Mouse (Mus musculus) limb, embryonic 10.5 days (tissue): ENCODE results near the gene Kbtbd12. TPM values are rescaled to one million over a fixed set of nuclear protein-coding genes. Genes with fewer than 3 reads are reported as not detected.

Source experiments
- DNase-seq: peaks from one replicate; pipeline ENCODE4 v3.0.0-alpha.2; 2017; ENCODE audit warnings: low spot score
- H3K27ac ChIP-seq: fragments of 300-500 bp; sonication (generic); 2 replicates; pipeline ENCODE4 v1.5.1; 2016; ENCODE audit warnings: mild to moderate bottlenecking
- H3K27me3 ChIP-seq: fragments of 300-500 bp; sonication (generic); 2 replicates; pipeline ENCODE4 v1.6.1; 2016; ENCODE audit warnings: low read depth, mild to moderate bottlenecking; ENCODE audit not compliant: poor library complexity, severe bottlenecking
- H3K36me3 ChIP-seq: fragments of 300-500 bp; sonication (generic); 2 replicates; pipeline ENCODE4 v1.6.1; 2016; ENCODE audit warnings: mild to moderate bottlenecking, moderate library complexity
- H3K4me1 ChIP-seq: fragments of 300-500 bp; sonication (generic); 2 replicates; pipeline ENCODE4 v1.6.1; 2016
- H3K4me3 ChIP-seq: fragments of 300-500 bp; sonication (generic); 2 replicates; pipeline ENCODE4 v1.5.1; 2016; ENCODE audit warnings: mild to moderate bottlenecking, moderate library complexity
- H3K9me3 ChIP-seq: fragments of 300-500 bp; sonication (generic); replicated peaks from 2 replicates; pipeline ENCODE4 v1.6.1; 2016; ENCODE audit warnings: mild to moderate bottlenecking
- WGBS: fragments of 180-500 bp; shearing (Covaris S2); methylation state at CpG from one replicate; pipeline ENCODE4 v1.1.7; 2016; 5-methylcytosine and 5-hydroxymethylcytosine counted together
- polyA plus RNA-seq: library from polyadenylated mRNA; unstranded; fragments of >200 nt; fragmentation: Nextera tagmentation; extraction: Ambion mirVana; gene quantifications from 2 replicates; pipeline ENCODE4 v1.2.1, GENCODE M21; 2016

The Kbtbd12 gene
- polyA plus RNA-seq, 1 experiment from 2014 or later: 0.21 TPM

DNA sequence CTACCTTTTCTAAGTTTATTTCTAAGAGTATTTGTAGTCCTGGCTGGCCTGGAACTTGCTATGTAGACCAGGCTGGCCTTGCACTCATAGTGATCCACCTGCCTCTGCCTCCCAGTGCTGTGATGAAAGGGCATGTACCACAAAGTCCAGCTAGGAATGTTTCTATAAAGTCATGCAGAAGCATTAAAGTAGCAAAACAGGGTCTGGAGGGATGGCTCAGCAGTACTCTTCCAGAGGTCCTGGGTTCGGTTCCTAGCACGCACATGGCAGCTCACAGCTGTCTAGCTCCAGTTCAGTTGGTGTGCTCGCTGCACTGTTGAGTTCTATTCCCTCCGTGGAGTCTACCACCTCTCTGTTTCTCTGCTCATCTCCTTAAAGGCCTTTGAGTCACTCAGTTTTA lies 77.6 kb downstream of the Kbtbd12 start:
- no peak for DNase-seq
- H3K27ac ChIP-seq: no peak overlapping the region
- H3K4me1 ChIP-seq: no peaks in the 10 kb centered on the region
- no peaks in the 10 kb centered on the region for H3K9me3 ChIP-seq
- WGBS: 86% methylated on average over 4 of the region's 4 CpGs
- no peak overlapping the region for H3K4me3 ChIP-seq
- peaks cover 16% of the 10 kb centered on the region for H3K27me3 ChIP-seq
- H3K36me3 ChIP-seq: no peaks in the 10 kb centered on the region

DNA sequence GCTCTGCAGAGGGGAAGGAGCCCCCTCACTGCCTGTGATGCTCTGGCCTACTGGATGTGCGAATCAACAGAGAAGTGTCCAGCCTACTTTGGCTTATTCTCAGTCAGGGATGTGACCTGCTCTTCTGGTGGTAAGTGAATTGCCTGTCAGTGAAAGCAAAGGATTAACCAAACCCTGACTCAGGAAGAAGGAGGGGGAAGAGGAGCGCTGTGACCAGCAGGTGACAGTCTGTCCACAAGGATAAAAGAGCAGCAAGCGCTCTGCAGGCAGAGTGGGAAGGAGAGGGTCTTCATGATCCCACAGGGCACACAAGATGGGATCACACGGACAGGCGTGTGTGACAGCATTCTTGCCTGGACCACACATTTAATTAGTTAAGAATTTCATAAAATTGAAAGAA lies 78.1 kb downstream of the Kbtbd12 start:
- Histone ChIP-seq H3K4me3 (no peak overlapping the region), H3K36me3 (no peaks in the 10 kb centered on the region), H3K4me1 (no peaks in the 10 kb centered on the region), H3K27ac (no peak overlapping the region), H3K9me3 (no peaks in the 10 kb centered on the region), H3K27me3 (peaks cover 12% of the 10 kb centered on the region)
- no peak for DNase-seq
- WGBS: 43% methylated on average over 5 of the region's 5 CpGs

DNA sequence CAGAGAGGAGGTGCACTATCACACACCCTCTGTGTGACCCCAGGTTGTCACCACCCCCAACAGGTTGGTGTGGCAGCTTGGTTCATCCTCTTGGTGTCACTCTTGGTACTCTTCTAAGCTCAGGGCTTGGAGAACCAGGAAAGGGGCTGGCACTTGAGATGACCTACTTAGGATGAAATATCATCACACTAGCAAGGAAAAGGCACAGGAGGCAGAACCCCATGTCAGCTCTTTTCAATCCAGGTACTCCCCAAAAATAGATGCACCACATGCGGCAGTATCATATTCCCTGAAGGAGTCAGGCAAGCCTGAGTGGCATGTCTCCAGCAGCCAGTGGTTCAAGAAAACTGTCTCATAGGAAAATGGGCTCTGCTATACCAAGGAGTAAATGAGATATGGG lies 79.7 kb downstream of the Kbtbd12 start:
- Histone ChIP-seq H3K4me1 (no peaks in the 10 kb centered on the region), H3K27ac (no peak overlapping the region), H3K36me3 (no peaks in the 10 kb centered on the region), H3K27me3 (no peaks in the 10 kb centered on the region), H3K9me3 (no peaks in the 10 kb centered on the region), H3K4me3 (no peak overlapping the region)
- 72% methylated on average over 1 of the region's 1 CpGs for WGBS
- no peak for DNase-seq

DNA sequence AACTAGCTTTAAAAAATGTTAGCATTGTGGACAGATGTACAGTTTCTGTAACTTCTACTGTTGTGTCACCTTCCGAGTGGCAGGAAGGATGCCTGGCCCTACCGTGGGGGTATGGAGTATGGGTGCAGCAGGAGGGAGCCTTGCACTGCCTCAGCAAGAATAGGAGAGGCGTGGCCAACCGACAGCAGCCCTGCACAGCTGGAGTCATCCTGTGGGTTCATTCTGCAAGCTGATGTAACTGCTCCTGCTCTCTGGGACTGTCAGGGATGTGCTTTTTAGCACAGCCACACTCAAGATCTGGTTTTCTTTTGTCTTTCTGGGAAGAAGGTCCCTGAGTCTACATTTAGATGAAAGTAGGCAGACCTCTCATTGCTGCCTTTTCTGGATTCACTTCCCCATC lies 80.2 kb downstream of the Kbtbd12 start:
- Histone ChIP-seq H3K9me3 (no peaks in the 10 kb centered on the region), H3K4me1 (no peaks in the 10 kb centered on the region), H3K36me3 (no peaks in the 10 kb centered on the region), H3K4me3 (no peak overlapping the region), H3K27me3 (no peaks in the 10 kb centered on the region), H3K27ac (no peak overlapping the region)
- WGBS: 23% methylated on average over 4 of the region's 4 CpGs
- DNase-seq: no peak

DNA sequence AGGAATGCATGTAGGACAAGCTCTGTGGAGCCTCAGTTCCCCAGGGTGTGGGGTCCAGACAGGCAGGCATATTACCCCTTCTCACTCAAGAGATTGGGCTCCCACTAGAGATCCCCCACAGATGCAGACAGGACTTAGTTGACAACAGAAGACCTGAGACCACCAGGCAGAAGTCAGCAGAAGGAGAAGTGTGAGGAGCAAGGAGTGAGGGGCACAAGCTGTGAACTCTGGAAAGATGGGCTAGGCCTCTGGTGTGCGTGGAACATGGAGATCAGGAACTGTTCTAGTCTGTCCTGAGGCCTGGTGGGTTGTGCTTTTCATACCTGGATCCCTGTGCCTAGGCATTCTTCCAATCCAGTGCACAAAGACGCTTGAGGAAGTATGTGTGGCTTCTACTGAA lies 87.8 kb downstream of the Kbtbd12 start:
- 94% methylated on average over 2 of the region's 2 CpGs for WGBS
- no peak overlapping the region for H3K27ac ChIP-seq
- DNase-seq: peak; percentile 23
- H3K9me3 ChIP-seq: no peaks in the 10 kb centered on the region
- no peaks in the 10 kb centered on the region for H3K4me1 ChIP-seq
- H3K4me3 ChIP-seq: no peak overlapping the region
- no peaks in the 10 kb centered on the region for H3K36me3 ChIP-seq
- peaks cover 28% of the 10 kb centered on the region for H3K27me3 ChIP-seq

DNA sequence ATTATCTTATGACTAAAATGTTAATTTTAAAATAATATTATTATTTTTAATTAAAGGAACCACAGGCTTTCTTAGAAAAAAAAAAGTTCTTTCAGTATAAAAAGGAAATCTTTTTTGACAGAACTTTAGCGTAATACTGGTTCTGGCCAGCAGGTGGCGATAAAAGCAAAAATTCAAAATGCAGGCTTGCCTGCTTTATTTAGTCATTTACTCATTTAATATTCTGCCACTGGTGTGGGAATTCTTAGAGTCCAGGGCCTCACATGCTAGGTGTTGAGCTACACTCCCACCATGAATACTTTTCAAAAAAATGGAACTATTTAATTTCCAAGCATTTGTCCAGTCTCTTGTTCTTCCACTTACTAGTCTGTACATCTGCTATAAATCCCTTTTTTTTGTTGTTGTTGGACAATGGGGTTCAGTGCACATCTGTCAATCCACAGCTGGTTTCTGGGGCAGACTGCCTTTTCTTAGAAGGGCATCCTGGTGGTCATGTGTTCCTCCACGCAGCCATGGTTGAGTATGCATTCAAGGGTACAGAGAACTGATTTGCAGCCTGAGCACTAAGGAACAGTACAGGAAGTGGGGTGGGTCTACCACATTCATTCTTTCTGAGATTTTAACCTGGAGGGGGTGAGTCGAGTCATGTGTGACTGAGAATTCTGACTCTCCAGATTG lies 88.5 kb downstream of the Kbtbd12 start:
- Histone ChIP-seq H3K36me3 (no peaks in the 10 kb centered on the region), H3K27me3 (peaks cover 34% of the 10 kb centered on the region), H3K9me3 (no peaks in the 10 kb centered on the region), H3K4me1 (no peaks in the 10 kb centered on the region), H3K4me3 (no peak overlapping the region), H3K27ac (no peak overlapping the region)
- DNase-seq: peak; percentile 79
- WGBS: 37% methylated on average over 4 of the region's 4 CpGs

DNA sequence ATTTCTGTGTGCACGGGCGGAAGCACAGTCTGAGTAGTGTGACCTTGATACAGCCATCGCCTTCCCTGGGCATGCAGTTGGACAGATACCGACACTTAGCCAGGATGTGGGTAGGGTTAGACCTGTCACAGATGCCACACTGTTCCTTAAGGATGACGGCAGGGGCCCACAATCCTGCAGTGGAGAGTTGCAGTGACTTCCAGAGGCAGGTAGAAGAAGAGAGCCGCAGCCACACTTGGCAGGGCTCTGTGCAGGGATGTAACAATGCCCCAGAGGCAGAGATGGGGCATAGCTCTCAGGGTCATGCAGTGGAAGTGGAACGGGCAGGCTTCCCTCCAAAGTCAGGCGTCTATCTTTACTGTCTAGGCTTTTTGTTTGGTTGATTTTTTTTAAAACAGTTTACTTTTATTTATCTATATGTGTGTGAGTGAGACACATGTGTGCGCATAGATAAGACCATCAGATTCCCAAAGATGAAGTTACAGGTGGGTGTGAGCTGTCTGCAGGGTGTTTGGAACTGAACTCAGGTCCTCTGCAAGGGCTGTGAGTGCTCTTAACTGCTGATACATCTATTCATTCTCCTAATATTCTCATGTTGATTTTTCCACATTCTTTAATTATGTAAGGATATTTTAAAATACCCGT lies 89.2 kb downstream of the Kbtbd12 start:
- H3K9me3 ChIP-seq: no peaks in the 10 kb centered on the region
- peaks cover 36% of the 10 kb centered on the region for H3K27me3 ChIP-seq
- H3K4me3 ChIP-seq: no peak overlapping the region
- H3K4me1 ChIP-seq: no peaks in the 10 kb centered on the region
- H3K36me3 ChIP-seq: no peaks in the 10 kb centered on the region
- DNase-seq: no peak
- 85% methylated on average over 10 of the region's 10 CpGs for WGBS
- H3K27ac ChIP-seq: no peak overlapping the region

DNA sequence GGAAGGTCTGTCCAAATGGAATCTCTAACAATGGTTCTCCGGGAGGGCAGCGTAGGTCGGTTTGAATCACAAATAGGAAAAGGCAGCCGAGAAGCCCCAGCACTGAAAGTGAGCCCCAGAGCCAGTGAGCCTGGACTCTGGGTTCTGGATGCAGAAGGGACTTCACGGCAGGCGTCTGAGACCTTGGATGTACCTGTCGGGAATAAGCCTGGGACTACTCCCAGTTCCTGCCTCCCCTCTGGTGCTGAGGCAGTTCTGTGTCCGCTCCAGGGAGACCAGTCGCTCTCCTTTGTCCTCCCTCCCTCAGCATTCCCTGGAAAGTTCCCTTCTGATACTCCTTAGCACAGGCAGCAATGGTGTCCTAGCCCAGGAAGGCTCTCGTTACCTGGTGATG lies 92.4 kb downstream of the Kbtbd12 start:
- H3K4me3 ChIP-seq: no peak overlapping the region
- peaks cover 36% of the 10 kb centered on the region for H3K27me3 ChIP-seq
- DNase-seq: peak; percentile 28
- WGBS: 42% methylated on average over 10 of the region's 10 CpGs
- H3K27ac ChIP-seq: no peak overlapping the region
- H3K4me1 ChIP-seq: no peaks in the 10 kb centered on the region
- H3K9me3 ChIP-seq: no peaks in the 10 kb centered on the region
- no peaks in the 10 kb centered on the region for H3K36me3 ChIP-seq

DNA sequence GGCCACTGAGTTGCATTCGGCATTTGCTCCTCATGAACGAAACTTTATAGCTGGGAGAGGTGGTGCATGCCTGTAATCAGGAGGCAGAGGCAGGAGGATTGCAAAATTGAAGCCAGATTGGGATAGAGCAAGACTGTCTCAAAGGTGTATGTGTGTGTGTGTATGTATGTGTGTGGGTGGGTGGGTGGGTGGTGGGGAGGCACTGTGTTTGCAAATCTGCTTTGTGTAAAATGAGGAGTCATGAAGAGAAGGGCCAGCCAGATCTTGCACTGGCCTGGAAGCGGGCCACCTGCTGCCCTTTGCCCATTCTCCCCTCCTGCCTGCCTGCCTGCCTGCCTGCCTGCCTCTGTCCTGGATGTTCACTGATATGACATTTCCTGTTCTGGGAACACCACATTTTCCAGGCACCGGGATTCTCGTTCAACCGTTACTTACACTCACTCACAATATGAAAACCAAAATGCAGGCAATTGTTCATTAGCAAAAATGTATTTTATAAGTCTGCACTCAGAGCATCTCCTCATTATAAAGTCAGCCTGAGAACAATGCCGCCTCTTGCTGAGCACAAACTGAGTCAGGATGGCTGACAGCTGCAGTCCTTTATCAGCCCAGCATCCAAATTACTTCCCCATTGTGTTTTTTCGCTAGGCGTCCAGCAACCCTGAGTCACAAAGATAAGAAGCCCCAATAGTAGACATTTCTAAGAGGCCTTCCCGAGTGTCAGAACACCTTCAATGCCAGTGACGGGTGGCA lies 92.9 kb downstream of the Kbtbd12 start:
- H3K9me3 ChIP-seq: no peaks in the 10 kb centered on the region
- H3K27me3 ChIP-seq: peaks cover 36% of the 10 kb centered on the region
- H3K4me3 ChIP-seq: no peak overlapping the region
- H3K4me1 ChIP-seq: no peaks in the 10 kb centered on the region
- peak; percentile 18 for DNase-seq
- WGBS: 66% methylated on average over 11 of the region's 11 CpGs
- H3K36me3 ChIP-seq: no peaks in the 10 kb centered on the region
- H3K27ac ChIP-seq: no peak overlapping the region

DNA sequence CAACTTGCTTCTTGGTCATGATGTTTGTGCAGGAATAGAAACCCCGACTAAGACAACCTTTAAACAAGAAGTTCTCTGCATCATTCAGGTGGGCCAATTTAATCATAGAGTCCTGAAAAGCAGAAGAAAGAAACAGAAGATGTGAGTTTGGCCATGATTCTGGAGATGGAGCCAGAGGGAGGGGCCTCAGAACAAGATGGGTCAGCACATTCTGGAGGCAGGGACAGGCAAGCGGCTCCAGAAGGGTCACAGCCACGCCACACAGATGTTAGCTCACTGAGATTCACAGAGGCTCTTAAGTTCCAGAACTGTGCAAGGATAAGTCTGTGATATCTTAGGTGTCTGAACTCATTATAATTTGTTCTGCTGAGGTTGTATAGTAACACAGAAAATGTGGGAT lies 93.5 kb downstream of the Kbtbd12 start:
- WGBS: 85% methylated on average over 3 of the region's 3 CpGs
- Histone ChIP-seq H3K36me3 (no peaks in the 10 kb centered on the region), H3K4me3 (no peak overlapping the region), H3K27me3 (peaks cover 36% of the 10 kb centered on the region), H3K27ac (no peak overlapping the region), H3K9me3 (no peaks in the 10 kb centered on the region), H3K4me1 (no peaks in the 10 kb centered on the region)
- DNase-seq: peak; percentile 13

DNA sequence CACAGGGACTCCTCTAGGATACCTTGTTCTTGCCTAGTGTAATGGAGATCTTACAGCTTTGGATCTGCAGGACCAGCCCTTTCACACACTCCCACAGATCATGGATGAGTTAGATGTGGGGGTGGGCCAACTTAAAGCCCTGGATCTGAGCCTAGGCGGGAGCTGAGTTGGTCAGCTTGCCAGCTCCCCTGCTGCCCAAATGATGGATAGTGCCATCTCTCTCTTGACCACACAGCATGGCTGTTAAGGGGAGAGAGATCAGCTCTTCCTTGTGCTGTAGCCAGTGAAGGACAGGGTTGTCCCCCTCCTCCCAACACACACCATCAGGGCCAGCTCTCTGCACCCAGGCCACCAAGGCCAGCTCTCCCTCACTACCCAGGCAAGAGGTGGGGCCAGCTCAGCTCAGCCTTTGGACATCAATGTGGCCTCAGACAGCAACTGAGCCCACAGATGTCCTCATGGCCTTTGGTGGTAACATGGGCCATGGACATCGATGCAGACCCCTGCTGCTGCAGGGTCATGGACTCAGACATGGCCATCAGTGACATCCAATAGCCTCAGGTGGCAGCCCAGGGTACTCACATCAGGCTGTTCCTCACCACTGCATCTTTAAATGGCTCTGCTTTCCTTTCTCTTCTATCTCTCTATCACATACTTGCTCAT lies 97.5 kb downstream of the Kbtbd12 start:
- H3K36me3 ChIP-seq: no peaks in the 10 kb centered on the region
- no peaks in the 10 kb centered on the region for H3K9me3 ChIP-seq
- H3K27ac ChIP-seq: no peak overlapping the region
- H3K4me3 ChIP-seq: no peak overlapping the region
- H3K27me3 ChIP-seq: peaks cover 11% of the 10 kb centered on the region
- no peaks in the 10 kb centered on the region for H3K4me1 ChIP-seq
- no peak for DNase-seq
- whole genome bisulfite sequencing: 73% methylated on average over 2 of the region's 2 CpGs

DNA sequence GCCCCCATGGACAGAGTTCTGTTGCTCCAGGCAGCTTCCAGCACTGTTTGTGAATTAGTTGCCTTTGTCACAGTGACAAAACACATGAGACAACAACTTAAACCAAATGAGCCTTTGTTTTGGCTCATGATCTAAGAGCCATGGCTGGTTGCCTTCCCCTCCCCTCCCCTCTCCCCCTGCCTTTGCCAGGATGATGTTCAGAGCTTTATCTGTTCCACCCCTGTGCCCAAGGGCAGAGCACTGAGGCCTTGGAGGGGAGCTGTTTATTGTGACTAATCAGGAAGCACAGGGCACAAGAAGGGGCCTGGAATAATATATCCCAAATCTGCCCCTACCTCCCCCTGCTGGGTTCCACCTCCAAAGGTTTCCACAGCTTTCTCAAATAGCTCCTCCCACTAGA lies 107.4 kb downstream of the Kbtbd12 start:
- H3K9me3 ChIP-seq: no peaks in the 10 kb centered on the region
- no peaks in the 10 kb centered on the region for H3K36me3 ChIP-seq
- no peak for DNase-seq
- H3K27ac ChIP-seq: no peak overlapping the region
- no peaks in the 10 kb centered on the region for H3K27me3 ChIP-seq
- no peaks in the 10 kb centered on the region for H3K4me1 ChIP-seq
- H3K4me3 ChIP-seq: no peak overlapping the region

DNA sequence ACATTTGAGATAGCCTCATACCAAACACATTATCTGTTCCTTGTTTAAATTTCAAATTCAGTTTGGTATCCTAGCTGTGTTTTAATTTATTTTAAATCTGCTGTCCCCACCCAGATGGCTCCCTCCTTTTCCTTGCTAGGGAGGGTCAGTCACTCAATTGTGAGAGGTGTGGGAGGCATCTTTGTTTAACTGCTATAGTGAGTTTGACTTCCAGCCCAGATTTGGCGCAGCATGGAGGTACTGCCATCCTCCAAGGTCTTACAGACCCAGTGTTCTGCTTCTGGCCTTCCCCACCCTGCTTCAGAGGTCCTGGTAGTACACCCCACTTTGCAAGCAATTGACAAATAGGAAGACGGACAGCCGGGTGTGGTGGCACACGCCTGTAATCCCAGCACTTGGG lies 113.7 kb downstream of the Kbtbd12 start:
- no peaks in the 10 kb centered on the region for H3K36me3 ChIP-seq
- H3K27me3 ChIP-seq: no peaks in the 10 kb centered on the region
- no peak overlapping the region for H3K4me3 ChIP-seq
- no peaks in the 10 kb centered on the region for H3K9me3 ChIP-seq
- DNase-seq: no peak
- peaks cover 8% of the 10 kb centered on the region for H3K4me1 ChIP-seq
- 88% methylated on average over 4 of the region's 4 CpGs for WGBS
- no peak overlapping the region for H3K27ac ChIP-seq
